Mouse (Mus musculus) gastrocnemius, postnatal 4 days (tissue): ENCODE results near the gene Syt13. TPM values are rescaled to one million over a fixed set of nuclear protein-coding genes. Genes with fewer than 3 reads are reported as not detected.

ENCODE experiments used
- DNase-seq, 2 experiments: peaks; one replicate each; pipeline ENCODE4 v3.0.0; 2021 to 2022; ENCODE audit warnings: low spot score in 2 of 2, mixed read lengths in 2 of 2
- long read RNA-seq, 2 experiments: library from polyadenylated mRNA; stranded (forward); transcript quantifications; one replicate each; pipeline ENCODE4 v2.0.0; 2021
- total RNA-seq, 2 experiments: library from RNA; stranded (reverse); gene quantifications; 2 replicates each; pipeline ENCODE4 v1.2.3; 2021

Gene Syt13
- total RNA-seq: 1 to 10 TPM; 3.5 to 4.1 TPM
- long read RNA-seq, experiment 1, partial matches to known transcripts: 1 of 5 reads
- long read RNA-seq, experiment 1, other reads (novel, unspliced or antisense): 1 of 5 reads
- long read RNA-seq, experiment 2, transcript Syt13-201 (6 exons, 3,761 nt): major isoform, 7 of 8 reads
- long read RNA-seq, experiment 2, partial matches to known transcripts: 0 of 8 reads
- long read RNA-seq, experiment 2, other reads (novel, unspliced or antisense): 1 of 8 reads

DNA sequence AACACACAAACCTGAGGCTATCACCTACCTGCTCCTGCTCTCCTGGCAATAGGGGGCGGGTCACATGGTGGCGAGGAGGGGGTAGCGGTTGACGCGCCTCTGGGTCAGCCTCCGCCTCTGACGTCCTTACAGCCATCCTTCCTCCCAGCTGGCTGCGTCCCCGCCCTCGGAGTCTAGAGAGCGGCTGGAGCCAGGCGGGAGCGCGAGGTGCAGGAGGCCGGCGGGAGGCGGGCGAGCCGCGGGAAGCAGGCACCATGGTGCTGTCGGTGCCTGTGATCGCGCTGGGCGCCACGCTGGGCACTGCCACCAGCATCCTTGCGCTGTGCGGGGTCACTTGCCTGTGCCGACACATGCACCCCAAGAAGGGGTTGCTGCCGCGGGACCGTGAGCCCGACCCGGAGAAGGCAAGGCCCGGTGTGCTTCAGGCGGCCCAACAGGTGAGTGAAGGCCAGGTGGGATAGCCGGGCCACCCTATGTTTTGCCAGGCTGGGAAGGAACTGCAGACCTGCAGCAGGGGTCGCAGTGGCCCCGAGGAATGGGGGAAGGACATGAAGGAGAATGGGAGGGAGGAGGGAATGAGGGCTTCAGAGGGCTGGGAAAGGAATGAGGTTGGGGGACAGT lies at the start of gene Syt13:
Gene Syt13 (plus strand): TSS at position 166 of the 621 bp plus-strand sequence.
- DNase-seq: peak; percentile 59 to 61

DNA sequence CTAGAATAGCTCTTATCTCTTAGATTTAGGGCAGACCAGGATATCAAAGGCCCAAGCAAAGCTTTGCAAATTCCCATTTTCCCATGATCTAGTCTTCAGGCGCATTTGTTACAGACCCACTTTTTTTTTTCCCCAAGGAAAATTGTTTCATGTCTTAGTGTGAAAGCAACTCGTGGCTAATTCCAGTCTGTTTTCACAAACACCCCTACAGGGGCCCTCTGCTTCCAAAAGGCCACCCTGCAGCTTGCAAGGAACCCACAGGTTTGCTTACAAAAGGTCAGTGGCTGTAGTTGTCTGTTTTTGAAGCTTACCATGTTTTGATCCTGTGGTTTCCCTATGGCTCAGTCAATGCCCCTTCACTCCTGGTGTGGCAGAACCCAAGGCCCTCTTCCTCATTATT lies 48.3 kb upstream of the Syt13 start:
- no peak for DNase-seq

GRCm38 (mm10) chr2:92870139-92870836 lies 44.6 kb upstream of the Syt13 start:
- no peak for DNase-seq

- DNase-seq: no peak
Measured at GRCm38 (mm10) chr2:92871093-92871686, 43.7 kb upstream of the Syt13 start.

- DNase-seq: no peak
Measured at GRCm38 (mm10) chr2:92872652-92873051, 42.2 kb upstream of the Syt13 start.

- DNase-seq: no peak
Measured at GRCm38 (mm10) chr2:92874592-92874991, 40.3 kb upstream of the Syt13 start.

GRCm38 (mm10) chr2:92877488-92877887 lies 37.4 kb upstream of the Syt13 start:
- no peak for DNase-seq

DNA sequence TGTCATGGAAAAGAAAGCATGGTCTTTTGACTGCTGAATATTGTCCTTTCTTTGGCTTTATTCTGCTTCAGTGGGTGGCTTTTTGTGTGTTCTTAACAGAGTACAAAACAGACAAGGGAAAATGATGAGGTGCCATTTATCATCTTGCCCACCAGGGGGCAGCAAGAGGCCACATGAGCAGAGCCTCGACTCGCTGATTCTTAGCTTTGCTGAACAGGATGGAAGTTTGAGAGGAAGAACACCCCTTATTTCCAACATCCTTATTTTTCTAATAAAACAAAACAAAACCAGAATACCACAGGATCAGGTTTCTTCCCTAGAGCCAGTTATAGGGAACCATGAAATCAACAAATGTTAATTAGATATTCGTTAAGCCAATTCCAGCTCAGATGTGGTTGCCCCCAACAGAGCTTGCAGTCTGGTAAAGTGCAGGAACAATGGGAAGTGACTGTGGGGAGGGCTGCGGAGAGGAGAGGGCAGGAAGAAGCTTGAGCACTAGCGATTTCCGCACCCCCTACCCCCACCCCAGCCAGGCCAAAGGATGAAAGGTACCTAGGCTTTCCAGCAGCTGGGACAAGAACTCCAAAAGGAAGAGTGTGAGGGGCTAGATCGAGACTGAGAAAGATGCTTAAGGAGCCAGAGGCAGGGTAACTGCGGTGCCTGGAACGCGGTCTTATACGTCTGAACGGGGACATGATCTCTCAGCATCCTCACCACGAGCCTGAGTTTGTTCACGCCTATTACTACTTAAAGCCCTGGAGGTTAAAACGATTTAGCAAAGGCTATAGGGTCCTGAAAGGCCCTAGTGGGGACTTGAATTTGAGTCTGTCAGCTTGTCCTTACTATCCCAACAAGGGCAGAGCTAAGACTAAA lies 31.6 kb upstream of the Syt13 start:
- peak; percentile 48 for DNase-seq

DNA sequence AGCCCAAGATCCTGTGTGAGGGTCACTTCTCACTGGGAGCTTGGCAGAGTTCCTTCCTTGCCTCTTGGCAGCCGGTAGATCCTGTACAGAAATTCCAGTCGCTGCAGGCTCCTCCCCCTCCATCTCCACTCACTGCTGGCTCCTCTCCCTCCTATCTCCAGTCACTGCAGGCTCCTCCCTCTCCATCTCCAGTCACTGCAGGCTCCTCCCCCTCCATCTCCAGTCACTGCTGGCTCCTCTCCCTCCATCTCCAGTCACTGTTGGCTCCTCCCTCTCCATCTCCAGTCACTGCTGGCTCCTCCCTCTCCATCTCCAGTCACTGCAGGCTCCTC lies 31.0 kb upstream of the Syt13 start:
- no peak for DNase-seq

DNA sequence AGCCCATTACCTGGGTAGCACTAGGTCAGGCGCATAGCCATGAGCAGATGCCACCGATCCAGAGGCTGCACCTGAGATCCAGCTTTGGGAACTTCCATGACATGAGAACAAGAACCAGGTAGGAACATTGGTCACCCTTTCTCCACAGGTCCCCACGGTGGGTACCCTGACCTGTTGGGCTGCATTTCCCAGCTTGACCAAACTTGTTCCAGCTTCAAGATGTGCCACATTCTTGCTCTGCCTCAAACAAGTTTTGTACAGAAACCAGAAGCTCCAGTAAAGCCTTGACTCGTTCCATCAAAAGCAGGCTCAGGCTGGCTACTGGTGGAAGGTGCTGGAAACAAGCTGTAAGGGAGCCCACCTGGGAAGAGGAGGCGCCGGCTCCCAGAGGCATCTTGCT lies 29.9 kb upstream of the Syt13 start:
- DNase-seq: no peak

GRCm38 (mm10) chr2:92886862-92887261 lies 28.0 kb upstream of the Syt13 start:
- DNase-seq: no peak

- no peak for DNase-seq
Measured at GRCm38 (mm10) chr2:92892524-92892923, 22.4 kb upstream of the Syt13 start.

GRCm38 (mm10) chr2:92903650-92904049 lies 11.2 kb upstream of the Syt13 start:
- no peak for DNase-seq

DNA sequence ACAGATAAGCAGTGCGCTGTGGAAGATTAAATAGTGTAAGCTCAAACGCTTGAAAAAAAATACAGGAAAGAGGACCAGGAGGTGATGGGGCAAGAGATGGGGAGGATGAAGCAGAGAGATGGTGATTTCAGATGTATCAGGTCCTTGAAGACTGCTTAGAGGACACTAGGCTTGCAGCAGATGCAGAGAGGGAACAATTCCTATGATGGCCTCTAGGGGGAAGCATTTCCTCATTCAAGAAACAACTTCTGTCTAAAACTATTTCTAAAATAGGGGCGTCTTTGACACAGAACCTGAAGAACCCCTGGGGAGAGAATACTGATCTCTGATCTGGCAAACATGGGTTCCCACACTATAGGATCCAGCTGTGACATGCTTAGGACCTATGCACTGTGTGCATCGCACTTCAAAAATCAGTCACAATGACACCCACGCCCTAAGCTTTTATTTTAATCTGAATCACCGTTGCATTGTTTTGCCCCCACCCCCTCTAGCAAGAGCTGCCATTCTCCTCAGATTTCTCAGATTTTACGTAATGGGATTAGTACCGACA lies 10.5 kb upstream of the Syt13 start:
- DNase-seq: no peak

GRCm38 (mm10) chr2:92910371-92910770 lies 4.5 kb upstream of the Syt13 start:
- DNase-seq: peak in 1 of 2 experiments; percentile 34

DNA sequence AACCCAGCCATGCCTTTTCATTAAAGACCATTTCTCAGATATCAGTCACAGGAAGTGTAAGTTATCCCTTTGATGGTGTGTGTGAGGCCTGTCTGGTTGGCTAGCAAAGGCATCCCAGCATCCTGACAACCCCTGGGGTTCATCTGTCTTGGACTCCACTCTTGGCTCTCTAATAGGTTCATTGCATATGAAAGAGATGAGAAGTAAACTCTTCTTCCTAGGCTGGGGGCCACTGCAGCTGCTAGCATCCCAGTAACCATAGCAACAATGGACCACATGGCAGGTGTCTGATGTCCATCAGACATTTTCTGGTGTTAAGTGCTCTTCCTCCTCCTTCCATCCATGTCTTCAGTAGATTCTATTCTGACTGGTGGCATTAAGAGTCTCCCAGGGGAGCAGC lies 2.6 kb upstream of the Syt13 start:
- DNase-seq: no peak

DNA sequence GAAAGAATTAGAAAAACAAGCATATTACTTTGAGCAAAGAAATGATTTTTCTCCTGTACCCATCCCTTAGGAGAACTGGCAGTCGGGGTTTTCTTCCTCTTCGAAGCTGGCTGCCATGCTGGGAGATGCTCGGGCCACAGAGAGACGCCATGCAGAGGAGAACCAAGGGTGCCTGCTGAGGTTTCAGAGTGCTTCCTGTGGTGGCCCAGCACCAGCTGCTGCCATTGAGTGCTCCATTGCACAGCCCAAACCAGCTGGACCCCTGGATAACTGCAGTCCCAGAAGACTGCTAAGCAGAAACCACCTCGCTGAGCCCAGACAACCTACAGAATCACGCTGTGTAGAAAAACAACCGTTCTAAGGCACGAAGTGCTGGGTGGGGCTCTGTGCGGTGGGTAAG lies 1.6 kb upstream of the Syt13 start:
- DNase-seq: no peak

DNA sequence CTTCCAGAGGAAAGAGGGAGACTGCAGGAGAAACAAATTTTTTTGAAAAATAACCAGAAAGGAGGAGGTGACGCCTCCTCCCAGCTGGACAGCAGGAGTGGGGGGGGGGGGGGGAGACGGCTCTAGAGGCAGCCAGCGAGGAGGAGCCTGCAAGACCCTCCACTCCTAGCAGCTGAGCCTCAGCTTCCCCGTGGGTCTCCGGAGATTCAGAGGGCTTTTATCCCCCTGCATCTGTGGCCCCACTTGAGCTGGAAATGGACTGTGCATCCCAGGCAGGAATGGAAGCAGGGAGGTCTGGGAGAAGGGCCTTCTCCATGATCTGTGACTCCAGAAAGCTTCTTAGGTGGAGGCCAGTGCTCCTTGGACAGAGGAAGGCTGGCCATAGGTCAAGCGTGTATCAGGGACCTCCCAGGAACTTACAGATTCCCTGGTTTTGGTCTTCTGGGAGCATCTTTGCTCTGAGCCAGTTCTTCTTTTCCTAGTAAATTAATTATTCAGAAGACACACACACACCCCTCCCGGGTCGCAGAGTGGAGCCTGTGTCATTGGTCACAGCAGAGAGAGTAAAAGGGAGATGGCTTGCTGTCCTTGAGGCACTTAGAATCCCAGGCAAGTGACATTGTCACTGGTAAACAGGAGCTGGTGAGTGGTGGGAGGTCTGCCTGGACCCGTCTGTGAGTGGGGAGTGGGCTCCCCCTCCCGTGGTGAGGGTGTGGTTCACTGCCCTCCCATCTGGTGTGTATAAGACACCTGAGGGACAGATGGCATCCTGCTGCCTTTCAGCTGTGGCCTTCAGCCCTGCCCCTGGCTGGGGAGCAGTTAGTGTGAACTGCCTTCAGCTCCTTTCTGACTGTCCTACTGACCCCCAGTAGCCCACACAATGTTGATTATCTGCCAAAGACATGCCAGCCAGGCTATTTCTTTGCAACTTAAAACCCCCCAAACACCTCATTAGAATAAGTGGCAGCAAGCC lies 1.0 kb downstream of the Syt13 start:
- DNase-seq: no peak

DNA sequence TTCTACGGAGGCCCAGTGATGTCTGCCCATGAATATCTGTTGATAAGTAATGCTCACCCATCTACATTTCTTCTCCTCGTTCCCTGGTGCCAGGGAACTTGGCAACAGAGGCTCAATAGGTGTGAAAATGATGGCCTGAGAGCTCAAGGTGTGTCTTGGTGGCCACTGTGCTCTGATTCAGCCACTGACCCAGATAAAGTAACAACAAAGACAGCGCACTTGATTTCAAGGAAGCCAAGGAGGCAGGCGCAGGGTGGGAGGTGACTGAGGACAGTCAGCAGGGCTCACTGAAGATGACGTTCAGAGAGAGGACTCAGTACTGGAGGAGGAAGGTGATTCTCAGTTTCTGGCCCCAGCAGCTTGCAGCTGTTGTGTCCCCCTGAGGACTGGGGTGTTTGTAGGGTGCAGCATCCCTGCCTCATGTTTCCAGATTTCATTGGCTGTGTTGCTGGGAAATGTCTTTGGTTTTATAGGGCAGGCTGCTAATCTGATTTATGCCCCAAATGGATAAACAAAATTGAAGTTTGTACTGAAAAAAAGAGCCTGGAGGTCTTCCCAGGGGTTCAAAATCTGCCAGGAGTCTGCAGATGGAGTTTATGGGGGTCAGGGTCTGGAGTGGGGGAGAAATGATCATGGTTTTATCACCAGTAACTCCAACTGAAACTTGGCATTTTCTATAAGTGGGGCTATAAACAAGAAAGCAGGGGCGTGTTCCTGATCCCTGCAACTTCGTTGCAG lies 2.7 kb downstream of the Syt13 start:
- no peak for DNase-seq
